Mouse (Mus musculus): Measurements from ENCODE around the gene Ip6k3.

The Ip6k3 gene

DNA sequence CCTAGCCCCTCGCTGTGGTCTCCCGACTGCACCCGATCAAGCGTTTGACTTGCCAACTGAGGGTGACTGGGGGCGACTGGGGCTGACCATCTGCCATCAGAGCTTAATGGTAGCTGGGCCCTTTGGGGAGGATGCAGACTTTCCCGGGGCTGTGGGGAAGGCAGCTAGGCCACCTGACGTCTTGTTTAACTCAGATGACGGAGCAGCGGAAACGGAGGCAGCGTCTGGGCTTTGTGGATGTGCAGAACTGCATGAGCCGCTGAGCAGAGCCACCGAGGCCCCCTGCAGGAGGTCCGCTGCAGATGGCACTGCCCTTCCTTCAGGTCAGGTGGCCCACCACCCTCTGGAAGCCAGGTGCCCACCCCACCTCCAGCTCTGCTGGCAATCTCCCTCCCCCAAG lies 46.3 kb downstream of the Ip6k3 start:
- DNase-seq: no peak

DNA sequence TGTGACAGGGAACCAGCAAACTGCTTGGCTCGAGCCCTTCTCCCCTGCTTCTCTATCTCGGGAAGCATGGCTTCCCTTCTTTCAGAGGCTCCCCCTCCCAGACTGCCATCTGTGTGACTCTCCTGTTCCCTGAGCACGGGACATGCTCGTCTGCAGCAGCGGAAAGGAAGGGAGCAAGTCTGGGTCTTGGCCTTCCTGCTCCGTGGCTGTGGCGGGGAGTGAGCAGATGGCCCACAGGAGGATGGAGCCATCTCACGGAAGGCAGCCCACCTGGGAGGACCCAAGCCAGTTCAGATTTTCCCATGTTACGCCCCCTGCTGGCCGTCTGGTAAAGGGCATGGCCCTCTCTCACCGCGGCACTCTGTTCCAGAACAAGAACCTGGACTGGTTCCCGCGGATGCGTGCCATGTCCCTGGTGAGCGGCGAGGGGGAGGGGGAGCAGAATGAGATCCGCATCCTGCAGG lies 47.0 kb downstream of the Ip6k3 start:
- DNase-seq: peak; percentile 74

DNA sequence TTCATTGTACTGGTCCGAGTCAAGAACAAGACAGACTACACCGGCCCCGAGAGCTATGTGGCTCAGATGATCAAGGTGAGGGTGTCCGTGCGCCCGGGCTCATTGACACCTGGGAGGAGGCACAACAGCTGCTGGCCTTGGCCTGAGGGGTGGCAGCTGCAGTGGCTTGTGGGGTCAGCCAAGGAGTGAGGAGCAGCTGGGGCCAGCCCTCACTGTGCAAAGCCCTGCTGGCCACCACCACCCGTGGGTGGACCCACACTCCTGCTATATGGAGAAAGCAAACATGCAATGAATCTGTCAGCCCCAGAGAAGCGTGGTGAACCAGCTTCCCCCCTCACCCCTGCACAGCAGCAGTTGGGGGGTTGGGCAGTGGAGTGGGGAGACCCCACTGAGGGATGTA lies 47.6 kb downstream of the Ip6k3 start:
- no peak for DNase-seq

DNA sequence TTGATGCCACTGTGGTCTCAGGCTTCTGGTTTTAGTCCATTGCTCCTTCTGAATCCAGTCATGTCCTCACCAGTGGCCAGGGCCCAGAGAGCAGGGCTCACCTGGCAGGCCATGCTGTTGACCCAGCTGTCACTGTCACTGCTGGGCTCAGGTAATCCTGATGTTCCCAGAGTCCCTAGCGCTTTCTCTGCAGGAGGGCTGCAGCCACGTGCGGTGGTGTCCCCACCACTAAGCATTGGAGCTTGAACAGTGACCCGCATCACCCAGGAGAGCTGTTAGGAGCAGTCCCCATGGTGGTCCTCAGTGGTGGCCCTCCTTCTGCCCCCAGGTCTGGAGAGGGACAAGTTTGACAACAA lies 48.1 kb downstream of the Ip6k3 start:
- DNase-seq: no peak

DNA sequence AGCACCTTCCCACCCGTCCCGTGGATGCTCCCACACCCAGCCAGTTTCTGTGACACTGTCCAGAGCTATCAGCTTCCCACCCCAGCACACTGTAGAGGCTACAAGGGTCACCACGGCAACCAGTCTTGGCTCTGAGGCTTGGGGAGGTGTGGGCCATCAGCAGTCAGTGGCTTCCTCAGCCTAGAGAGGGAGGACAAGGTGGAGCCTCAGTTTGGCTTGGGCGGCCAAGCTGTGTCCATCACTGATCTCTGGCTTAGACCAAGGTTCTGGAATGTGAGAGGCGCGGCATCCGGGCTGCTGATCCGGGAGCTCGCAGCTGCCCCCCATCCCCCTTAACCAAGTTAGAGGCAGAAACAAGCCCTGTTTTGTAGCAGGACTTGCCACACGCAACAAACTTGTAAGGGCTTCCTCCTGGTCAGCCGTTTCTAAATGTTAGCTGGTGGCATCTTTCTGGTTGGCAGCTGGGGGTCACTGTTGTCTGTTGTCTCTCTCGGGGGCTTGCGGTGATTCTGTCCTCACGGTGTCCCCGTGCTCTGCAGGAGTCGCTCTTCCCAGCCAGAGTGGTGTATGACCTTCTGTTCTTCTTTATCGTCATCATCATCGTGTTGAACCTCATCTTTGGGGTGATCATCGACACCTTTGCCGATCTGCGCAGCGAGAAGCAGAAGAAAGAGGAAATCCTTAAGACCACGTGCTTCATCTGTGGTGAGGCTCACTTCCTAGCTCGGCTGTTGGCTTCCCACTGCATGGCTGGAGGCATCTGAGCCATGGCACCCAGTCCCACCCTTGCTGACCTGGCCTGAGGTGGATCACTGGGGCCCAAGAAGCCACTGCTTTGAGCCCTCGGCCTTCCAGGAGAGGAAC lies 48.7 kb downstream of the Ip6k3 start:
- no peak for DNase-seq

DNA sequence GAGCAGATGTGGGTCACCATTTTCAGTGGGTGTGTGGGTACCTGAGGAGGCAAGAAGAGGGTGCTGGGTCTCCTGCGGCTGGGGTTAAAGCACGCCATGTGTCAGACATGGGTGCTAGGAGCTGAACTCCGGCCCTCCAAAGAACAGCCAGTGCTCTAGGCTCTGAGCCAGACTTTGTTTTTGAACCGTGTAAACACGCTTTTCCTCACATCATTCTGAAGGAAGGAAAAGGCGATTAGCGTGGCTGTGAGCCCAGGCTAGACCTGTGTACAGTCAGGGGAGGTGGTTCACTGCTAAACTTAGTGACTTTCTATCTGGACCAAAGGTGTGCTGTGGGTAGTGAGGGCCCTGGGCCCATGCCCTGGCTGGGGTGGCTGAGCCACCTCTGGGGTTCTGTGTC lies 57.5 kb downstream of the Ip6k3 start:
- DNase-seq: no peak

DNA sequence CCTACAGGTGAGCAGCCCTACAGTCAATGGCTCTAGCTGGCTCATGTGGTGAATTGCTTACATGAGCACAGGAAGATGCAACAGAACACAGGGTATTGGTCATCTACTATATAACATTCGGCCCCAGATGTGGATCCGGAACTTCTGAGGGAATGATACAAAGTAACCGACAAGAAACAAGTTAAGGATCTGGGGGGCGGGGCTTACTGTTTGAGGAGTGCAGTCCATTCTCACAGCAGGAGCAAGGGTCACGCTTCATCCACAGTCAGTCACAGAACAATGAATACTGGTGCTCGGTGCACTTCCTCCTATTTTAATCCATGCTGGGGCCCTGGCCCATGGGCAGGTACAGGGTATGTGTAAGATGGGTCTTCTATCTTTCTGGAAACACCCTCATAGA lies 59.7 kb downstream of the Ip6k3 start:
- DNase-seq: no peak

DNA sequence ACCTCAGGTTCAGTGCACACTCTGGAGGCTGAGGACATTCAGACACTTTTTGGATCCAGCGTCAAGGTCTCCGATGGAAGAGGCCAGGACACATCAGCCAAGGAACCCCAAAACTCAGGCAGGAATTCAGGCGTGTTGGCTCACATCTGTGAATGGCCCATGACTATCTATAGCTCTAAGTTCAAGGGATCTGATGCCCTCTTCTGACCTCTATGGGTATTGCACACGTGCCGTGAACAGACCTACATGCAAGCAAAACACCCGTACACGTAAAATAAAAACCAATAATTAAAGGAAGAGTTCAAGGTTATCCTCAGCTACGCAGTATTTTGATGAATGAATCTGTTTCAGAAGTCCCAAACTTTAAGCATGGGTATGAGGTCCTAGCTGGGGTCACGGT lies 60.9 kb downstream of the Ip6k3 start:
- no peak for DNase-seq

DNA sequence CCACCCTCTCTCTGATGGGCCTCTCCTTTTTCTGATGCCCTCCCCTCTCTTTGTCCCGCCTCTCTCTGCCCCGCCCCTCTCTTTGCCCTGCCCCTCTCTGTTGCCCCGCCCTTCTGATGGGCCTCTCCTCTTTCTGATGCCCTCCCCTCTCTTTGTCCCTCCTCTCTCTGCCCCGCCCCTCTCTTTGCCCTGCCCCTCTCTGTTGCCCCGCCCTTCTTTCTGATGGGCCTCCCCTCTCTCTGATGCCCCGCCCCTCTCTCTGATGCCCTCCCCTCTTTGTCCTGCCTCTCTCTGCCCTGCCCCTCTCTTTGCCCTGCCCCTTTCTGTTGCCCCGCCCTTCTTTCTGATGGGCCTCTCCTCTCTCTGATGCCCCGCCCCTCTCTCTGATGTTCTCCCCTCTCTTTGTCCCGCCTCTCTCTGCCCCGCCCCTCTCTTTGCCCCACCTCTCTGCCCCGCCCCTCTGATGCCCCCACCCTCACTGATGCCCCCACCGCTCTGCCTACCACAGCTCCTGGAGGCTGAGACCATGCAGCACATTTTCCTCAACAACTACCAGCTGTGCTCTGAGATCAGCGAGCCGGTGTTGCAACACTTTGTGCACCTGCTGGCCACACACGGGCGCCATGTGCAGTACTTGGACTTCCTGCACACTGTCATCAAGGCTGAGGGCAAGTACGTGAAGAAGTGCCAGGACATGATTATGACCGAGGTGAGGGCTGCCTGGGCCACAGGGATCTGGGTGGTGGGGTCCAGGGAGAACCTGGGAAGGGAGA lies 61.7 kb downstream of the Ip6k3 start:
- no peak for DNase-seq

DNA sequence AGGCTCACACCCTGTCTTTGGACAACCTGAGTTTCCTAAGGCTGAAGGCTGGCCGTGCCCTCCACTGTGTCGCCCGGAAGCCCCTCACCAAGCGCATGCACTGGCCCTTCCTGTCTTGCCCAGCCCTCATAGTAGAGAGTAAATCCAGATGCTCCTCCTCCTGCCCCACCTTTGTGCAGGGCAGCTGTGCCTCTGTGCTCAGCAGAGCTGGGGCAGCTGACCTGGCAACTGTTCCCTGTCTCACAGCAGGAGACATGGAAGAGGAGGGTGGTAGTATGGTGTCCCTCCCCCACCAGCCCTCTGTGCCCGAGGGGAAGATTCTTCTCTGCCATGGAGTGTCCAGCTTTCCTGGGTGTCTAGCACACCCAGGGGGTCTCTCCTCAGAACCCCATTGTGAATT lies 65.9 kb downstream of the Ip6k3 start:
- no peak for DNase-seq

DNA sequence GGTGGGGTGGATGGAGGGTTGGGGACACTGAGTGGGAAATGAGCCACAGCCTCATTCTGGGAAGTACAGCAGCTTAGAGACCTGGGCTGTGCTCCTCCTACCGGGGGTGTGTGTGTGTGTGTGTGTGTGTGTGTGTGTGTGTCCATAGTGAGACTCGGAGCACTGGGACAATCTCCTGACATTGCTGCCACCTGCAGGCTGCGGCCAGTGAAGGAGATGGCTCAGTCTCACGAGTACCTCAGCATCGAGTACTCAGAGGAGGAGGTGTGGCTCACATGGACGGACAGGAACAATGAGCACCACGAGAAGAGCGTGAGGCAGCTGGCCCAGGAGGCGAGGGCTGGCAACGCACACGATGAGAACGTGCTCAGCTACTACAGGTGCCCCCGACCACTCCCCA lies 71.9 kb downstream of the Ip6k3 start:
- DNase-seq: peak; percentile 46
